Mouse (Mus musculus) G1E (cell line): ENCODE data around the gene Rps15.

Source experiments
- CTCF ChIP-seq: IDR thresholded peaks from 2 replicates; pipeline ENCODE4 v1.5.1; 2012; ENCODE audit warnings: low read depth, low read length, inconsistent platforms, mixed read lengths
- TAL1 ChIP-seq: conservative IDR thresholded peaks from 2 replicates; pipeline ENCODE4 v1.6.1; 2012; ENCODE audit warnings: low read depth, low read length, inconsistent platforms, mixed read lengths

GRCm38 (mm10) chr10:80302471-80302881, 10.2 kb downstream of the Rps15 start:
- TF ChIP-seq TAL1: no peak
- TF ChIP-seq CTCF: no peak
